Mouse (Mus musculus): ENCODE measurements around the gene Gm21983.

The Gm21983 gene

DNA sequence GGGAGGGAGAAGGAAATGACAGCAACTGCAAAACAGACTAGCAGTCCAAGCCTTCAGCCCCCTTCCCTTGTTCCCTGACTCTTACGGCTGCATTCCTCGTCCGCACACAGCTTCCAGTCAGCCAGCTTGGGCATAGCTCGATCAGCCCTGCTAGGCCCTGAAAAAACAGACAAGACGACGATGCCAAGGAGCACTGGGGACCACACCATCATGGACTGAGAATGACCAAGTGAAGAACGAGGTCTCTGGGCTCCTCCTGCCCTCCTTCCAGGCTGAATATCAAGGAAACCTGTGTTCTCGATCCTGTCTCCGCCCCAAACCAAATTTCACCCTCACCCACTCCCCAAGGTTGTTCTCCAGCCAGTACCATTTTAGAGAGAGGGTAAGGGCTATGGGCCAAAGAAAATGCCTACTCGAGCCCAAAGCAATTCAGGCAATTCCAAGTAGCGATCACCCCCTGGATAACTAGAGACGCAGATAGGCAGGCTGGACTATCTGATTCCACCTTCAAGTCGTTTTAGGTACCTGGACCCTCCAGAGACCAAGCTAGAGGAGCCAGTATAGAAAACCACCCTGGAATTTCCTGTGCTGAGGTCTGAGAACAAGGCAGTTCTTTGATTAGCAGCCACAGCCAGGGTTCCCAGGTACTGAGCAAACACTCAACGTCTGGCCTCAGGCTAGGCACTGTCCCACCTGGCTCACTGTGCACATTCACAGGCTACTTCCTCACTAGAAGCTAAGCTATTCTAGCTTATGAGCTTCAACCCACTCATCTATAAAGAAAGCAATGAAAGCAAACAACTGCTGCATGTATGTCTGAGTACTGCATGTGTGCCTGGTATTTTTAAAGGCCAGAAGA lies at the start of gene Gm21983, which contains the start of gene Mia:
Gene Gm21983, minus strand, starts transcription at position 250 of the 859 bp plus-strand sequence.
Gene Mia, minus strand, starts transcription at position 321 of the 859 bp plus-strand sequence.
- no peak for DNase-seq (ENCODE audit: low spot score)

DNA sequence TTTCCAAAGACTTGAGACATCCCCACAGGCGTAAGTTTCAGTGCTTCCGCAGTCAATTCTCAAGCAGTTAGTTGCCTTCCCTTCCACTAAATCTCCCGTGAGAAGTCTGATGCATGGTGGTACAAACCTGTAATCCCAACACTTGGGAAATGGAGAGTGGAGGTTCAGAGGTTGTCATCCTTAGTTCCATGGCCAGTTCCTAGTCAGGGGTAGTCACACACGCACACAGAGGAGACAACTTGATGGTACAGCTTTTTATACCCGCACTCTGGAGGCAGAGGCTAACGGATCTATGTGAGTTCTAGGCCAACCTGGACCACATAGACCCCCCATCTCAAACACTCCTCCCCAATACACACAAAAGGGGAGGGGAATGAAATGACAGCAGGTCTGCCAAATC lies 48.0 kb upstream of the Gm21983 start:
- DNase-seq (ENCODE audit: low spot score), result peak; percentile 37

DNA sequence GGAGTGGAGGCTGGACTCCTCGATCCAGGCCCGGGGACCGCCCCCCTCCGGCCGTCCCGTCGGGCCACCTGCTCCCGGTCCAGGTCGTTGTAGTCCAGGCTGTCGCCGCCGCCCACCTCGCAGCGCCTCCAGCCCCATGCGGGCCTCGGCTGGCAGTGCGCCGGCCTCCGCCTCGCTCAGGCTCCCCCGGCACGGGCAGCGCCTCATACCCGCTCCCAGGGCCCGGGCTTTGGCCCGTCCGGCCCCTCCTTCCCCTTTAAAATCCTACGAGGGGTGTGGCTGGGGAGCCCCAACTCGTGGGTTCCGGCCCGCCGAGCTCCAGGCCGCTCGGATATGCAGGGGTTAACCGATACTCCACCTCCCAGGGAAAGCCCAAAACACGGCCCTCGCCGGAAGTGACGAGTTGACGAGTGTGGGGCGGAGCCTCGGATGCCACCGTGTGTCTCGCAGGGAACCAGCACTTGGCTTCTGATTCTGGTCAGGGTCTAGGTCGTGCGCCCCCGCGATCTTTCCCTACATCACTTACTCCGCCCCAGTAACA lies 47.5 kb upstream of the Gm21983 start, which contains the start of gene Itpkc:
Gene Itpkc, minus strand, starts transcription at position 381 of the 541 bp plus-strand sequence.
- peak; percentile 92 for DNase-seq (ENCODE audit: low spot score)

- no peak for DNase-seq (ENCODE audit: low spot score)
These were observed 46.8 kb upstream of the Gm21983 start for GRCm38 (mm10) chr7:27227676-27228075.

- no peak for DNase-seq (ENCODE audit: low spot score)
These were observed 46.4 kb upstream of the Gm21983 start for GRCm38 (mm10) chr7:27227276-27227675.

- no peak for DNase-seq (ENCODE audit: low spot score)
These were observed 44.1 kb upstream of the Gm21983 start for GRCm38 (mm10) chr7:27224877-27225575.

GRCm38 (mm10) chr7:27222538-27222937 lies 41.7 kb upstream of the Gm21983 start:
- DNase-seq (ENCODE audit: low spot score), result no peak

GRCm38 (mm10) chr7:27221939-27222338 lies 41.1 kb upstream of the Gm21983 start:
- DNase-seq (ENCODE audit: low spot score), result no peak

GRCm38 (mm10) chr7:27219937-27220336 lies 39.1 kb upstream of the Gm21983 start:
- DNase-seq (ENCODE audit: low spot score), result no peak

GRCm38 (mm10) chr7:27218586-27218985 lies 37.7 kb upstream of the Gm21983 start:
- no peak for DNase-seq (ENCODE audit: low spot score)

DNA sequence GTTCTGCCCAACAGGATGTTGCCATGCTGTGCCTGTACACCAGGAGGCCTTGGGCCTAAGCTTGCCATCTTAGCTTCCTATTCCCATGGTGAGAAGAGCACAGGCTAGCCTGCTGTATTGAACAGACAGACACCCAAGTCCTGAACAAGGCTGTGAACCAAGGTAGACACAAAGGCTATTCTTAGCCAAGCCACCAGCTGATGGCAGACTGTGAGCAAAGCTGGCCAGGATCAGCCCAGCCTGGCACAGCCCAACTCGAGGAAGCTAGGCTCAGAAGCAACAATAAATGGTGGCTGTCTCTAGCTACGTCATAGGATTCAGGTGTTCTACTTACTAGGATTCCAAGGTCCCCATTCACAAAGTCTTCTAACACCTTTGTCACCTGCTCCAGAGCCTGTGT lies 31.7 kb upstream of the Gm21983 start:
- DNase-seq (ENCODE audit: low spot score), result no peak

GRCm38 (mm10) chr7:27203730-27204449 lies 23.0 kb upstream of the Gm21983 start:
- no peak for DNase-seq (ENCODE audit: low spot score)

DNA sequence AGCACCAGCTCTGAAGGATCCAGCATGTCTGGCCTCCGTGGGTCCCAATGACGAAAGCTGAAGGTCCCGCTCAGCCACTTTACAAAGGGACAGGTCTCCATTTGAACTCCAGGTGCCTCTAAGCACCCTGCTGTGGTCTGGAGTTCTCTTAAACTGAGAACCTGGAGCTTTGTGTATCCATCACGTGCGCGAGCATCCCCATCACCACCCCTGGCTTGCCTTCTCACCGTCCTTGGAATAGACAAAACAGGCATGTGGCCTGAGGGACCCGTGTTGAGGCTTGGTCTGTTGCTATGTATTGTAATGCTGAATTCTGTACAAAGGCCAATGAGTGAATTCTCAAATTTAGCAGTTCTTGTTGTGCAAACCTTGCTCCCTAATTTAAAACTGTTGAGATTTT lies 17.9 kb upstream of the Gm21983 start:
- no peak for DNase-seq (ENCODE audit: low spot score)

DNA sequence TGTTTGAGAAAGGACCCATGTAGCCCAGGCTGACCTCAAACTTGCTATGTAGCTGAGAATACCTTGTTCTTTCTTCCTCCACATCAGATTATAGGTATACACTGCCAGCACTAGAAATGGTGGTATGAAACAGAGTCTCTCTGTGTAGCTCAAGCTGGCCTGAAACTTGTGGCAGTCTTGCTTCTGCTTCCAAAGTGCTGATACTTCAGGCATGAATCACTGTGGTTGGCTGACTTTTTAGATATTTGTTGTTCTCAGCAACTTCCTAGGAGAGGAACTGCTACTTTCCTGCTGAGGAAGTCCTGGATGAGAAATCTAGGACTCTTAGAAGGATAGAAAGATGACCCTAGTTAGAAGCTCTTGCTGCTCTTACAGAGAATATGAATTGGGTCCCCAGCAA lies 17.5 kb upstream of the Gm21983 start:
- DNase-seq (ENCODE audit: low spot score), result no peak

GRCm38 (mm10) chr7:27197634-27198033 lies 16.7 kb upstream of the Gm21983 start:
- no peak for DNase-seq (ENCODE audit: low spot score)

DNA sequence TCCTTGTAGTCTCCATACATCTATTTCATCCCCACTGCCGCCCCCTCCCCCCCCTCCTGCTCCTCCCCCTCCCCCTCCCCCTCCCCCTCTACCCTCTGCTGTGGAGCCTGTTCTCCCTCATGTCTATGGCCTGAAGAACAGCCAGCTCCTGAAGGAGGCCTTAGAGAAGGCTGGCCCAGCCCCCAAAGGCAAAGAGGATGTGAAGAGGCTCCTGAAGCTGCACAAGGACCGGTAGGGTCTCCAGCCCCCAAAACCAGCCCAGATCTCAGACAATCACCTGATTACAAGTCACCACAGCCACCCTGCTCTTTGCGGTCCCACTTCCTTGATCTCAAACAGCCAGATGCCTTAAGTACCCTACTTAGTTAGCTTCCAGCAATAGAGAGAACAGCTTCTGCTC lies 16.2 kb upstream of the Gm21983 start:
- no peak for DNase-seq (ENCODE audit: low spot score)

- DNase-seq (ENCODE audit: low spot score), result peak; percentile 96
These were observed 15.1 kb upstream of the Gm21983 start, which contains the start of the genes BC024978 and Snrpa for GRCm38 (mm10) chr7:27195681-27196611. Gene BC024978 (plus strand): TSS chr7:27195781. Gene Snrpa (minus strand): TSS chr7:27196271.

DNA sequence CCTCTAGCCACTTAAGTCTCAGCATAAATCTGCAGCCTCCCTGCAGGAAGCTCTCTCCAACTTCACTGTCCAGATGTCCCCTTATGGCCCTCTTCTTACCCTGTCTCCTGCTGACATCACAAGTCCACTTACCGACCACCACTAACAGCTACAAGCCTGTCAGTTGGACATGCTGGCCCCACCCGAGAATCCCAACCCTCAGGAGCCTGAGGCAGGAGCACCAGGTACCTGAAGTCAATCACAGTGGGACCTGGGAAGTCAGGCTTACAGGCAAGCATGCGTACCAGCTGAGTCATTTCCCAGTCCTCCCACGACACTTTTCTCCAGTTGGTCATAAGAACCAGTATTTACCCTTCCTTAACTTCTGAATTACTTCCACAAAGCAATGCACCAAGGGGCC lies 12.8 kb upstream of the Gm21983 start:
- DNase-seq (ENCODE audit: low spot score), result no peak

GRCm38 (mm10) chr7:27192434-27192833 lies 11.5 kb upstream of the Gm21983 start:
- DNase-seq (ENCODE audit: low spot score), result no peak

GRCm38 (mm10) chr7:27189271-27189931 lies 8.5 kb upstream of the Gm21983 start:
- no peak for DNase-seq (ENCODE audit: low spot score)

Measured in testis, postnatal 10 days (tissue).